Mouse (Mus musculus) T-helper 17 cell (primary cell): ENCODE measurements around the gene Mmel1.

Experiments
- in situ Hi-C, 2 experiments: fragments of 300-600 bp; cut with MboI, MseI; formaldehyde crosslinking; loops; 1 replicate in 1 of 2; 2 replicates in 1 of 2; pipeline ENCODE4 v1.15.1; 2025; ENCODE audit warnings: high pct_unique_total_duplicates in 2 of 2

Mmel1 gene

GRCm38 (mm10) chr4:154935788-154936187 is 66.4 kb downstream of the Mmel1 start:
- in situ Hi-C loops = loop anchor here in 1 of 2 experiments (25.0 kb wide), 1 partner anchor 1498 kb away; no protein-coding TSS in a partner anchor

- in situ Hi-C loops = loop anchor here in 1 of 2 experiments (25.0 kb wide), 1 partner anchor 1499 kb away; no protein-coding TSS in a partner anchor
Measured at GRCm38 (mm10) chr4:154936542-154937255, 67.3 kb downstream of the Mmel1 start.

GRCm38 (mm10) chr4:154937746-154938145 is 68.4 kb downstream of the Mmel1 start:
- in situ Hi-C loops = loop anchor here in 1 of 2 experiments (25.0 kb wide), 1 partner anchor 1500 kb away; no protein-coding TSS in a partner anchor

GRCm38 (mm10) chr4:154940156-154940555 is 70.8 kb downstream of the Mmel1 start:
- in situ Hi-C loops = loop anchor here (10.0 to 25.0 kb wide), 2 partner anchors 305 to 1503 kb away; partner anchors contain the start of gene Faap20 (in 1 of the 2)

- in situ Hi-C loops = loop anchor here (10.0 to 25.0 kb wide), 2 partner anchors 303 to 1505 kb away; partner anchors contain the start of gene Faap20 (in 1 of the 2)
Measured at GRCm38 (mm10) chr4:154941831-154942230, 72.4 kb downstream of the Mmel1 start.

GRCm38 (mm10) chr4:154942632-154943322 is 73.4 kb downstream of the Mmel1 start:
- in situ Hi-C loops = loop anchor here (10.0 to 25.0 kb wide), 2 partner anchors 302 to 1505 kb away; partner anchors contain the start of gene Faap20 (in 1 of the 2)

GRCm38 (mm10) chr4:154943323-154944039 is 74.1 kb downstream of the Mmel1 start:
- in situ Hi-C loops = loop anchor here (10.0 to 25.0 kb wide), 2 partner anchors 301 to 1506 kb away; partner anchors contain the start of gene Faap20 (in 1 of the 2)

GRCm38 (mm10) chr4:154944121-154944590 is 74.8 kb downstream of the Mmel1 start:
- in situ Hi-C loops = loop anchor here (10.0 to 25.0 kb wide), 2 partner anchors 301 to 1507 kb away; partner anchors contain the start of gene Faap20 (in 1 of the 2)
